Mouse (Mus musculus) bone marrow macrophage, adult 2 months (primary cell): Measurements from ENCODE around the gene Itga9. TPM values are rescaled to one million over a fixed set of nuclear protein-coding genes. Genes with fewer than 3 reads are reported as not detected.

Experiments
- H3K27ac ChIP-seq: 2 replicates; pipeline ENCODE4 v1.5.1; 2012; ENCODE audit warnings: low read depth, low read length; ENCODE audit not compliant: insufficient read depth
- H3K4me1 ChIP-seq: 2 replicates; pipeline ENCODE4 v1.6.1; 2012; ENCODE audit warnings: low read length; ENCODE audit not compliant: control insufficient read depth, insufficient read depth
- H3K4me3 ChIP-seq: 2 replicates; pipeline ENCODE4 v1.5.1; 2012; ENCODE audit warnings: mild to moderate bottlenecking, low read length, moderate library complexity; ENCODE audit not compliant: insufficient read depth
- CTCF ChIP-seq: IDR thresholded peaks from 2 replicates; pipeline ENCODE4 v1.5.1; 2012; ENCODE audit warnings: low read depth, mild to moderate bottlenecking, low read length, moderate library complexity
- POLR2A ChIP-seq: IDR thresholded peaks from 2 replicates; pipeline ENCODE4 v1.6.1; 2012; ENCODE audit warnings: mild to moderate bottlenecking, low read depth, low read length, borderline replicate concordance
- polyA plus RNA-seq: library from polyadenylated mRNA; stranded (reverse); fragments of >200 nt; gene quantifications from 2 replicates; pipeline ENCODE4 v1.2.4, GENCODE M21; 2012; ENCODE audit not compliant: missing spikeins, insufficient read depth, insufficient read length

The Itga9 gene
- polyA plus RNA-seq, 1 experiment, result 5.3 TPM

GRCm38 (mm10) chr9:118915290-118915689 is 308.8 kb downstream of the Itga9 start:
- TF ChIP-seq CTCF (peak; percentile 76), POLR2A (no peak)
- Histone ChIP-seq H3K27ac (no peak overlapping the region), H3K4me3 (no peak overlapping the region), H3K4me1 (peaks cover 14% of the 10 kb centered on the region)

- Histone ChIP-seq H3K27ac (no peak overlapping the region), H3K4me1 (peaks cover 22% of the 10 kb centered on the region), H3K4me3 (no peak overlapping the region)
- TF ChIP-seq CTCF (no peak), POLR2A (no peak)
These were observed 313.2 kb downstream of the Itga9 start for GRCm38 (mm10) chr9:118919672-118920186.

- Histone ChIP-seq H3K27ac (no peak overlapping the region), H3K4me1 (peaks cover 24% of the 10 kb centered on the region), H3K4me3 (no peak overlapping the region)
- TF ChIP-seq CTCF, result peak; percentile 87
- TF ChIP-seq POLR2A, result no peak
These were observed 314.5 kb downstream of the Itga9 start for GRCm38 (mm10) chr9:118920798-118921515.

- TF ChIP-seq CTCF (no peak), POLR2A (no peak)
- Histone ChIP-seq H3K4me1 (peaks cover 24% of the 10 kb centered on the region), H3K4me3 (no peak overlapping the region)
These were observed 315.4 kb downstream of the Itga9 start for GRCm38 (mm10) chr9:118921926-118922325.

GRCm38 (mm10) chr9:118924554-118925085 is 318.1 kb downstream of the Itga9 start:
- H3K27ac ChIP-seq, result no peak overlapping the region
- peak overlapping the region; percentile 95 for H3K4me3 ChIP-seq
- H3K4me1 ChIP-seq, result peaks cover 19% of the 10 kb centered on the region
- TF ChIP-seq CTCF (no peak), POLR2A (no peak)

More at GRCm38 (mm10) chr9:118921926-118922325, 315.4 kb downstream of the Itga9 start:
- H3K27ac ChIP-seq, result no peak overlapping the region

GRCm38 (mm10) chr9:118925286-118926110 is 319.0 kb downstream of the Itga9 start:
- Histone ChIP-seq H3K27ac (peak overlapping the region; percentile 15), H3K4me1 (peaks cover 19% of the 10 kb centered on the region), H3K4me3 (peak overlapping the region; percentile 95)
- TF ChIP-seq POLR2A (no peak), CTCF (no peak)

GRCm38 (mm10) chr9:118926111-118926650 is 319.7 kb downstream of the Itga9 start, which contains the start of gene Ctdspl:
Ctdspl (plus strand) TSS chr9:118926453.
- no peak for TF ChIP-seq CTCF
- TF ChIP-seq POLR2A, result no peak
- Histone ChIP-seq H3K4me1 (peaks cover 16% of the 10 kb centered on the region), H3K4me3 (peak within 1 kb of the TSS; percentile 95), H3K27ac (peak within 1 kb of the TSS; percentile 15)

- Histone ChIP-seq H3K4me1 (peaks cover 10% of the 10 kb centered on the region), H3K27ac (no peak overlapping the region)
These were observed 320.3 kb downstream of the Itga9 start for GRCm38 (mm10) chr9:118926688-118927321.

GRCm38 (mm10) chr9:118927501-118927900 is 321.0 kb downstream of the Itga9 start:
- TF ChIP-seq CTCF (no peak), POLR2A (no peak)
- peaks cover 5% of the 10 kb centered on the region; the same call in 1 of the 2 replicates for H3K4me1 ChIP-seq
- peak overlapping the region; percentile 58 for H3K4me3 ChIP-seq
- no peak overlapping the region for H3K27ac ChIP-seq

More at GRCm38 (mm10) chr9:118926688-118927321, 320.3 kb downstream of the Itga9 start:
- H3K4me3 ChIP-seq, result peak overlapping the region; percentile 58
- no peak for TF ChIP-seq CTCF
- TF ChIP-seq POLR2A, result no peak

GRCm38 (mm10) chr9:118928007-118928406 is 321.5 kb downstream of the Itga9 start:
- peaks cover 5% of the 10 kb centered on the region; the same call in 1 of the 2 replicates for H3K4me1 ChIP-seq
- no peak overlapping the region for H3K4me3 ChIP-seq
- no peak overlapping the region for H3K27ac ChIP-seq
- TF ChIP-seq CTCF (no peak), POLR2A (no peak)
